Mouse (Mus musculus): ENCODE measurements at regions not wholly inside any gene's neighbourhood (a gene's known extent, or its start where the extent isn't known, plus 50 kb on each side); places are given as distances from the start of the nearest gene placed in this dataset.
A peak's percentile ranks its signal among the peaks of the same experiment; 100 is the strongest.

- no peak for DNase-seq (ENCODE audit: low spot score in 2 of 2)
These were observed 53.5 kb upstream of the Ralgapa2 start for GRCm38 (mm10) chr2:146565693-146566092.

- DNase-seq (ENCODE audit: low spot score in 2 of 2) = no peak
These were observed 56.2 kb upstream of the Ralgapa2 start for GRCm38 (mm10) chr2:146568171-146568842.

GRCm38 (mm10) chr2:146571036-146571435, 58.9 kb upstream of the Ralgapa2 start:
- DNase-seq (ENCODE audit: low spot score in 2 of 2) = no peak

- DNase-seq (ENCODE audit: low spot score in 2 of 2) = no peak
These were observed 59.7 kb upstream of the Ralgapa2 start for GRCm38 (mm10) chr2:146571857-146572256.

GRCm38 (mm10) chr2:146575610-146576297, 63.6 kb upstream of the Ralgapa2 start:
- no peak for DNase-seq (ENCODE audit: low spot score in 2 of 2)

GRCm38 (mm10) chr2:146576298-146576905, 64.3 kb upstream of the Ralgapa2 start:
- DNase-seq (ENCODE audit: low spot score in 2 of 2) = no peak

GRCm38 (mm10) chr2:146577096-146577495, 65.0 kb upstream of the Ralgapa2 start:
- no peak for DNase-seq (ENCODE audit: low spot score in 2 of 2)

- no peak for DNase-seq (ENCODE audit: low spot score in 2 of 2)
These were observed 69.1 kb upstream of the Ralgapa2 start for GRCm38 (mm10) chr2:146581220-146581619.

GRCm38 (mm10) chr2:146583807-146584388, 71.8 kb upstream of the Ralgapa2 start:
- no peak for DNase-seq (ENCODE audit: low spot score in 2 of 2)

- DNase-seq (ENCODE audit: low spot score in 2 of 2) = no peak
These were observed 74.2 kb upstream of the Ralgapa2 start for GRCm38 (mm10) chr2:146586381-146586780.

- no peak for DNase-seq (ENCODE audit: low spot score in 2 of 2)
These were observed 74.8 kb upstream of the Ralgapa2 start for GRCm38 (mm10) chr2:146586981-146587380.

- no peak for DNase-seq (ENCODE audit: low spot score in 2 of 2)
These were observed 77.7 kb upstream of the Ralgapa2 start for GRCm38 (mm10) chr2:146589860-146590259.

- DNase-seq (ENCODE audit: low spot score in 2 of 2) = no peak
These were observed 81.1 kb upstream of the Ralgapa2 start for GRCm38 (mm10) chr2:146593291-146593690.

- DNase-seq (ENCODE audit: low spot score in 2 of 2) = no peak
These were observed 82.1 kb upstream of the Ralgapa2 start for GRCm38 (mm10) chr2:146594212-146594611.

- DNase-seq (ENCODE audit: low spot score in 2 of 2) = no peak
These were observed 83.5 kb upstream of the Ralgapa2 start for GRCm38 (mm10) chr2:146595673-146596072.

- DNase-seq (ENCODE audit: low spot score in 2 of 2) = no peak
These were observed 94.0 kb upstream of the Ralgapa2 start for GRCm38 (mm10) chr2:146606170-146606569.

- no peak for DNase-seq (ENCODE audit: low spot score in 2 of 2)
These were observed 98.8 kb upstream of the Ralgapa2 start for GRCm38 (mm10) chr2:146610896-146611295.

- DNase-seq (ENCODE audit: low spot score in 2 of 2) = peak; percentile 17 to 55
These were observed 99.9 kb upstream of the Ralgapa2 start for GRCm38 (mm10) chr2:146611886-146612521.

- DNase-seq (ENCODE audit: low spot score in 2 of 2) = peak in 1 of 2 experiments; percentile 21
These were observed 100.6 kb upstream of the Ralgapa2 start for GRCm38 (mm10) chr2:146612522-146613288.

GRCm38 (mm10) chr2:146621167-146621566, 109.0 kb upstream of the Ralgapa2 start:
- DNase-seq (ENCODE audit: low spot score in 2 of 2) = peak in 1 of 2 experiments; percentile 45

GRCm38 (mm10) chr2:146623052-146623451, 110.9 kb upstream of the Ralgapa2 start:
- DNase-seq (ENCODE audit: low spot score in 2 of 2) = no peak
